Mouse (Mus musculus): Measurements from ENCODE around the gene Tubg1.

Gene Tubg1

GRCm38 (mm10) chr11:101119761-101120544, at the start of gene Tubg1, which contains the start of gene Retreg3:
TSS of gene Tubg1 (plus strand) at chr11:101119938.
TSS of gene Retreg3 (minus strand) at chr11:101119893.
- peak; percentile 100 for DNase-seq (ENCODE audit: low read depth)

- no peak for DNase-seq (ENCODE audit: low read depth)
These were observed 49.6 kb upstream of the Tubg1 start for GRCm38 (mm10) chr11:101070189-101070527.

GRCm38 (mm10) chr11:101070987-101071386, 48.8 kb upstream of the Tubg1 start:
- no peak for DNase-seq (ENCODE audit: low read depth)

- no peak for DNase-seq (ENCODE audit: low read depth)
These were observed 47.8 kb upstream of the Tubg1 start for GRCm38 (mm10) chr11:101071810-101072428.

- DNase-seq (ENCODE audit: low read depth): no peak
These were observed 41.6 kb upstream of the Tubg1 start, which contains the start of gene Hsd17b1 for GRCm38 (mm10) chr11:101078121-101078520. TSS of gene Hsd17b1 (plus strand) at chr11:101078411.

GRCm38 (mm10) chr11:101079746-101080145, 40.0 kb upstream of the Tubg1 start:
- DNase-seq (ENCODE audit: low read depth): peak; percentile 46

- no peak for DNase-seq (ENCODE audit: low read depth)
These were observed 39.3 kb upstream of the Tubg1 start for GRCm38 (mm10) chr11:101080421-101080820.

- peak; percentile 32 for DNase-seq (ENCODE audit: low read depth)
These were observed 38.1 kb upstream of the Tubg1 start for GRCm38 (mm10) chr11:101081659-101082058.

GRCm38 (mm10) chr11:101082208-101083082, 37.3 kb upstream of the Tubg1 start, which contains the start of gene Coasy:
TSS of gene Coasy (plus strand) at chr11:101082565.
- peak; percentile 95 for DNase-seq (ENCODE audit: low read depth)

GRCm38 (mm10) chr11:101083083-101083697, 36.5 kb upstream of the Tubg1 start:
- no peak for DNase-seq (ENCODE audit: low read depth)

- no peak for DNase-seq (ENCODE audit: low read depth)
These were observed 35.5 kb upstream of the Tubg1 start for GRCm38 (mm10) chr11:101084246-101084645.

GRCm38 (mm10) chr11:101084811-101085210, 34.9 kb upstream of the Tubg1 start:
- no peak for DNase-seq (ENCODE audit: low read depth)

- no peak for DNase-seq (ENCODE audit: low read depth)
These were observed 34.0 kb upstream of the Tubg1 start for GRCm38 (mm10) chr11:101085617-101086322.

GRCm38 (mm10) chr11:101086323-101086674, 33.4 kb upstream of the Tubg1 start:
- no peak for DNase-seq (ENCODE audit: low read depth)

GRCm38 (mm10) chr11:101086756-101087681, 32.7 kb upstream of the Tubg1 start, which contains the start of gene Mlx:
TSS of gene Mlx (plus strand) at chr11:101087277.
- DNase-seq (ENCODE audit: low read depth): peak; percentile 93

GRCm38 (mm10) chr11:101087682-101088055, 32.1 kb upstream of the Tubg1 start:
- no peak for DNase-seq (ENCODE audit: low read depth)

- DNase-seq (ENCODE audit: low read depth): no peak
These were observed 29.8 kb upstream of the Tubg1 start for GRCm38 (mm10) chr11:101089931-101090330.

GRCm38 (mm10) chr11:101094930-101095313, 24.8 kb upstream of the Tubg1 start:
- no peak for DNase-seq (ENCODE audit: low read depth)

GRCm38 (mm10) chr11:101095314-101096024, 24.3 kb upstream of the Tubg1 start, which contains the start of gene Psmc3ip:
TSS of gene Psmc3ip (minus strand) at chr11:101095436.
- peak; percentile 91 for DNase-seq (ENCODE audit: low read depth)

Measured in naive thymus-derived CD4-positive, alpha-beta T cell, adult 2 months (primary cell).